16 mouse cellular contexts compared by ENCODE assay signal in genomic region chr2:72736685-72737084, GRCm38 (mm10).
"Had no signal": no experiment of that assay in that cellular context is flagged by ENCODE, and none has a peak within 500 bp of the region (broad histone marks: within the 10 kb centered on the region; RNA-seq: fewer than 3 reads in every experiment).

No protein-coding gene starts in this region.

- H3K36me3 ChIP-seq: liver, embryonic 13.5 days; midbrain, embryonic 12.5 days; stomach, embryonic 15.5 days had no signal

- H3K9me3 ChIP-seq: liver, embryonic 13.5 days; midbrain, embryonic 12.5 days; stomach, embryonic 15.5 days had no signal

- H3K4me2 ChIP-seq: liver, embryonic 13.5 days; midbrain, embryonic 12.5 days; stomach, embryonic 15.5 days had no signal

- H3K27me3 ChIP-seq: liver, embryonic 13.5 days; midbrain, embryonic 12.5 days; stomach, embryonic 15.5 days had no signal

- H3K27ac ChIP-seq: liver, embryonic 13.5 days; macrophage; midbrain, embryonic 12.5 days; stomach, embryonic 15.5 days had no signal

- ATAC-seq: intestine, embryonic 16.5 days; liver, postnatal 0 days; midbrain, embryonic 16.5 days had no signal

- DNase-seq: kidney, adult 8-10 months; kidney, postnatal 36 days; layer of hippocampus, adult 9-11 months; layer of hippocampus, postnatal 36 days; liver; liver, embryonic 13.5 days; liver, postnatal 0 days; lung, postnatal 10 days; right cerebral cortex, postnatal 14 days; thymus, adult 2 months; thymus, postnatal 36 days had no signal

- H3K4me3 ChIP-seq: liver, embryonic 13.5 days; midbrain, embryonic 12.5 days; stomach, embryonic 15.5 days had no signal

- H3K9ac ChIP-seq: liver, embryonic 13.5 days; liver, postnatal 0 days; midbrain, embryonic 12.5 days; stomach, embryonic 15.5 days had no signal
